Mouse (Mus musculus) ovary, postnatal 36 days (tissue): ENCODE data around the gene Mrpl23.

Source experiments
- DNase-seq: peaks from one replicate; pipeline ENCODE4 v3.0.0; 2022; ENCODE audit warnings: low spot score, mixed read lengths

The Mrpl23 gene

GRCm38 (mm10) chr7:142574826-142575351 lies 42.4 kb downstream of the Mrpl23 start:
- no peak for DNase-seq

GRCm38 (mm10) chr7:142575491-142575890 lies 43.0 kb downstream of the Mrpl23 start:
- no peak for DNase-seq

GRCm38 (mm10) chr7:142575971-142576370 lies 43.5 kb downstream of the Mrpl23 start:
- DNase-seq = no peak

- DNase-seq = no peak
Observed at GRCm38 (mm10) chr7:142576472-142577326, 44.2 kb downstream of the Mrpl23 start.

GRCm38 (mm10) chr7:142577806-142578423 lies 45.4 kb downstream of the Mrpl23 start:
- peak; percentile 26 for DNase-seq

GRCm38 (mm10) chr7:142579069-142579468 lies 46.6 kb downstream of the Mrpl23 start:
- DNase-seq = no peak

GRCm38 (mm10) chr7:142580121-142580879 lies 47.8 kb downstream of the Mrpl23 start:
- peak; percentile 53 for DNase-seq

GRCm38 (mm10) chr7:142581186-142581585 lies 48.7 kb downstream of the Mrpl23 start:
- DNase-seq = no peak

GRCm38 (mm10) chr7:142581656-142582228 lies 49.3 kb downstream of the Mrpl23 start:
- DNase-seq = peak; percentile 35

- no peak for DNase-seq
Observed at GRCm38 (mm10) chr7:142584882-142585281, 52.4 kb downstream of the Mrpl23 start.

GRCm38 (mm10) chr7:142585890-142586289 lies 53.4 kb downstream of the Mrpl23 start:
- DNase-seq = no peak

GRCm38 (mm10) chr7:142588282-142588941 lies 55.9 kb downstream of the Mrpl23 start:
- no peak for DNase-seq
